Mouse (Mus musculus): ENCODE data around the gene Bicc1. TPM values are rescaled to one million over a fixed set of nuclear protein-coding genes. Genes with fewer than 3 reads are reported as not detected.

The Bicc1 gene
- total and polyA plus RNA-seq, 3 experiments = not detected

DNA sequence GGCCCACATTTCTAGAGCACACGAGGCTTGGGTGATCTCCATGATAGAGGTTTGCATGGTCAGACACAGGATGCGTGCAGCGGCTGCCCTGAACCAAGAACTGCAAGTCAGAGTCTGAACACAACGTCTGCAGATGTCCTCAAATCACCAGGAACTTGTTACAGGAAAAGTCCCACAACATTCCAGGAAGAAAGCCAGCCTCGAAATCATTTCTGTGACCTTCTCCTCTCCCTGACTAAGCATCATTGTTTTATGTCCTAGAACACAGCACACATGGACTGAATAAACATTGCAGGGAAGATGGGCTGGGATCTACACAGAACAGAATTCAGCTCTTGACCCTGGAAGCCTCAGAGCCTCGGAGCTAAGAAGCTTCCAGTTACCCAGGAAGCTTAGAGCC lies 97.3 kb downstream of the Bicc1 start:
- no peaks in the 10 kb centered on the region for H3K36me3 ChIP-seq (ENCODE audit: control insufficient read depth in 1 of 2, insufficient read depth in 2 of 2, low read length in 2 of 2)
- H3K4me3 ChIP-seq (ENCODE audit: control insufficient read depth in 1 of 2, insufficient read depth in 1 of 2, low read depth in 2 of 2, low read length in 2 of 2) = no peak overlapping the region
- no peaks in the 10 kb centered on the region for H3K9me3 ChIP-seq (replicated peaks; ENCODE audit: insufficient read depth, low read length)
- no peak for DNase-seq (ENCODE audit: low read depth, low spot score)
- no peaks in the 10 kb centered on the region for H3K4me1 ChIP-seq (ENCODE audit: control insufficient read depth in 1 of 2, insufficient read depth in 2 of 2, low read length in 2 of 2)
- H3K9ac ChIP-seq (ENCODE audit: control insufficient read depth, low read depth, low read length, poor library complexity, severe bottlenecking) = no peak overlapping the region
- H3K79me2 ChIP-seq (ENCODE audit: control insufficient read depth, insufficient read depth, low read length, poor library complexity) = no peaks in the 10 kb centered on the region
- no peak overlapping the region for H3K27ac ChIP-seq (ENCODE audit: control insufficient read depth, low read depth, low read length)
- no peaks in the 10 kb centered on the region for H3K27me3 ChIP-seq (ENCODE audit: control insufficient read depth in 1 of 2, insufficient read depth in 2 of 2, low read length in 2 of 2)
- TF ChIP-seq POLR2AphosphoS2 (IDR thresholded peaks at IDR 0.05; ENCODE audit: low read length) = no peak

GRCm38 (mm10) chr10:71060269-71060668 lies 99.2 kb downstream of the Bicc1 start:
- no peak for TF ChIP-seq MXI1 (IDR thresholded peaks at IDR 0.05; ENCODE audit: low read depth, low read length)
- no peak for TF ChIP-seq USF1 (IDR thresholded peaks at IDR 0.05; ENCODE audit: low read depth, low read length)
- TF ChIP-seq CHD2 (IDR thresholded peaks at IDR 0.05; ENCODE audit: low read length) = no peak
- no peak for TF ChIP-seq RCOR1 (IDR thresholded peaks at IDR 0.05; ENCODE audit: low read depth, low read length)
- no peak for TF ChIP-seq KAT2A (conservative IDR thresholded peaks at IDR 0.05; ENCODE audit: low read depth, low read length)
- Histone ChIP-seq H3K4me1 (ENCODE audit: control insufficient read depth in 1 of 2, insufficient read depth in 2 of 2, low read length in 2 of 2) (no peaks in the 10 kb centered on the region), H3K36me3 (ENCODE audit: control insufficient read depth in 1 of 2, insufficient read depth in 2 of 2, low read length in 2 of 2) (no peaks in the 10 kb centered on the region), H3K4me3 (ENCODE audit: control insufficient read depth in 1 of 2, insufficient read depth in 1 of 2, low read depth in 2 of 2, low read length in 2 of 2) (no peak overlapping the region), H3K9ac (ENCODE audit: control insufficient read depth, low read depth, low read length, poor library complexity, severe bottlenecking) (no peak overlapping the region), H3K27ac (ENCODE audit: control insufficient read depth, low read depth, low read length) (no peak overlapping the region), H3K79me2 (ENCODE audit: control insufficient read depth, insufficient read depth, low read length, poor library complexity) (no peaks in the 10 kb centered on the region), H3K27me3 (ENCODE audit: control insufficient read depth in 1 of 2, insufficient read depth in 2 of 2, low read length in 2 of 2) (no peaks in the 10 kb centered on the region), H3K9me3 (replicated peaks; ENCODE audit: insufficient read depth, low read length) (no peaks in the 10 kb centered on the region)
- no peak for DNase-seq (ENCODE audit: low read depth, low spot score)

- H3K27ac ChIP-seq (ENCODE audit: control insufficient read depth, low read depth, low read length) = no peak overlapping the region
- TF ChIP-seq ZKSCAN1 (IDR thresholded peaks at IDR 0.05; ENCODE audit: low read depth, low read length) (no peak), MYC (IDR thresholded peaks at IDR 0.05; ENCODE audit: low read depth, low read length) (no peak), BHLHE40 (IDR thresholded peaks at IDR 0.05; ENCODE audit: borderline replicate concordance, low read depth, low read length) (no peak), RAD21 (IDR thresholded peaks at IDR 0.05; ENCODE audit: low read depth, low read length) (no peak), UBTF (IDR thresholded peaks at IDR 0.05; ENCODE audit: borderline replicate concordance, insufficient read depth, low read depth, low read length) (no peak), MAZ (IDR thresholded peaks at IDR 0.05; ENCODE audit: low read depth, low read length) (no peak), GABPA (IDR thresholded peaks at IDR 0.05; ENCODE audit: low read depth, low read length) (no peak), USF2 (IDR thresholded peaks at IDR 0.05; ENCODE audit: borderline replicate concordance in 1 of 2, insufficient read depth in 1 of 2, low read depth in 1 of 2, low read length in 2 of 2) (no peak)
- H3K9ac ChIP-seq (ENCODE audit: control insufficient read depth, low read depth, low read length, poor library complexity, severe bottlenecking) = no peak overlapping the region
- no peak for DNase-seq (ENCODE audit: low read depth, low spot score)
- H3K79me2 ChIP-seq (ENCODE audit: control insufficient read depth, insufficient read depth, low read length, poor library complexity) = no peaks in the 10 kb centered on the region
- no peaks in the 10 kb centered on the region for H3K9me3 ChIP-seq (replicated peaks; ENCODE audit: insufficient read depth, low read length)
- H3K27me3 ChIP-seq (ENCODE audit: control insufficient read depth in 1 of 2, insufficient read depth in 2 of 2, low read length in 2 of 2) = no peaks in the 10 kb centered on the region
- no peaks in the 10 kb centered on the region for H3K36me3 ChIP-seq (ENCODE audit: control insufficient read depth in 1 of 2, insufficient read depth in 2 of 2, low read length in 2 of 2)
- no peak overlapping the region for H3K4me3 ChIP-seq (ENCODE audit: control insufficient read depth in 1 of 2, insufficient read depth in 1 of 2, low read depth in 2 of 2, low read length in 2 of 2)
- H3K4me1 ChIP-seq (ENCODE audit: control insufficient read depth in 1 of 2, insufficient read depth in 2 of 2, low read length in 2 of 2) = no peaks in the 10 kb centered on the region
These were observed 100.8 kb downstream of the Bicc1 start for GRCm38 (mm10) chr10:71058616-71059247.

Measured in MEL (cell line).